Mouse (Mus musculus) small intestine, adult 2 months (tissue): ENCODE results near the gene Kdsr. TPM values are rescaled to one million over a fixed set of nuclear protein-coding genes. Genes with fewer than 3 reads are reported as not detected.

ENCODE experiments used
- H3K27ac ChIP-seq: fragments of 200-500 bp; 2 replicates; pipeline ENCODE4 v1.5.1; 2012; ENCODE audit warnings: low read depth, low read length, control low read depth, inconsistent platforms; ENCODE audit not compliant: insufficient read depth
- H3K27me3 ChIP-seq: fragments of 200-500 bp; 2 replicates; pipeline ENCODE4 v1.6.1; 2012; ENCODE audit warnings: mild to moderate bottlenecking, moderate library complexity, low read length, inconsistent platforms; ENCODE audit not compliant: control insufficient read depth, insufficient read depth
- H3K36me3 ChIP-seq: fragments of 200-500 bp; 2 replicates; pipeline ENCODE4 v1.6.1; 2012; ENCODE audit warnings: mild to moderate bottlenecking, low read length, control low read depth, inconsistent platforms; ENCODE audit not compliant: control insufficient read depth, insufficient read depth
- H3K4me1 ChIP-seq: fragments of 200-500 bp; 2 replicates; pipeline ENCODE4 v1.6.1; 2012; ENCODE audit warnings: low read length, inconsistent platforms, mixed read lengths; ENCODE audit not compliant: control insufficient read depth, insufficient read depth, insufficient read length
- H3K4me3 ChIP-seq: fragments of 200-500 bp; 2 replicates; pipeline ENCODE4 v1.5.1; 2012; ENCODE audit warnings: low read depth, mild to moderate bottlenecking, control low read depth, inconsistent platforms, low read length, moderate library complexity
- CTCF ChIP-seq: fragments of 200-500 bp; IDR thresholded peaks from 2 replicates; pipeline ENCODE4 v1.5.1; 2012; ENCODE audit warnings: low read depth, mild to moderate bottlenecking, control low read depth, inconsistent platforms, low read length, moderate library complexity, mixed read lengths; ENCODE audit not compliant: insufficient replicate concordance, insufficient read length; ENCODE audit errors: extremely low read depth
- POLR2A ChIP-seq: fragments of 200-500 bp; IDR thresholded peaks from 2 replicates; pipeline ENCODE4 v1.6.1; 2012; ENCODE audit warnings: low read depth, mild to moderate bottlenecking, control low read depth, inconsistent platforms, low read length, moderate library complexity
- WGBS: fragments of 180-500 bp; shearing (Covaris S2); methylation state at CpG from one replicate; pipeline ENCODE4 v1.1.7; 2018; 5-methylcytosine and 5-hydroxymethylcytosine counted together
- polyA plus RNA-seq: library from polyadenylated mRNA; depleted of rRNA; stranded (reverse); fragments of >200 nt; gene quantifications from 2 replicates; pipeline ENCODE4 v1.2.3, GENCODE M21; 2012; rRNA removed

The Kdsr gene
- polyA plus RNA-seq, 1 experiment = 12.1 TPM

DNA sequence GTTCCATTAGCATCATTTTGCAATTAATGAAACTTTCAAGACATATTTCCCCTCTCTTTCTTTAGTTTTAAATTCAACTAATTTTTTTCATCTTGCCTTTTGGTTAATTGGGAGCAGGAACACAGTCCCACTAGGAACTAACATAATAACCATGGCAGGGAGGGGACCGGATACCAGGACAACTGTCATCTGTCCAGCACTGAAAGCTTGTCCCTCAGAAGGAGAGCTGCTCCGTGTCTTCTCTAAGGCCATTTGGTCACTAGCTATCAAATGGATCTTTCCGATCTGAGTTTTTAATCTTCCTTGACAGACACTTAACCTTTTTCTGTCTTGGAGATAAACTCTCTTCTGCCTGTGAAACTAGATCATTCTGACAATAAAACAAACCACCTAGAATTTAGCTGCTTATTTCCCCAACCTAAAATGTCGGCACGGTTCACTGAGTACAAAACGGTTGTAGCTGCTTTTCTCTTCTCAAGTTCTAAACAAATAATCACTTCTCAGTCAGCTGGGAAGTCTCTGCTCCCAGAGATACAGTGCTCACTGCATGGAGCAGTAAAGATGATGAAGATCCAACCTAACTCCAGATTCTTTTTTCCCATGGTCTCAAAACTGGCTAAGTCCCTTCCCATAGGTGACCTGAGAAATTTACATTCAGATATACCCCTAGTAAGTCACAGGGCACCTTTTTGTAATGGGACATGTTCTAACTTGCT, 79.6 kb downstream of the Kdsr start:
- TF ChIP-seq CTCF (no peak), POLR2A (no peak)

DNA sequence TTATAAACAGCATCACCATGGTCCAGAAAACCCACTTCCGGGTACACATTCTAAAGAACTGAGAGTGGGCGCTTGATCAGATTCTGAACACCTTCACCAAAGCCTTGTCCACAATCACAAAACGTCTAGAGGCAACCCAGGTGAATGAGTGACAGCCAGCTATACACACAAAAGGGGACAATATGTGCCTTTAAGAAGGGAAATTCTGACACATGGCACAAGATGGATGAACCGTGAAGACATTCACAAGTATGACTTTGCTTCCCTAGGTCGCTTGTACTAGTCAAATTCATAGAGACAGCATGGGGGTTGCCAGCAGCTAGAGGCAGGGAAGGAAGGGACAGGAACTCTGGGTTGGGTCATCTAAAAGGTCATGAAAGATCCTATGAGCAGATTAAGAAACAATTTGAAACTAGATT, 81.5 kb downstream of the Kdsr start:
- no peak for TF ChIP-seq POLR2A
- no peak for TF ChIP-seq CTCF
- Histone ChIP-seq H3K27ac (no peak overlapping the region), H3K4me1 (no peaks in the 10 kb centered on the region), H3K36me3 (no peaks in the 10 kb centered on the region), H3K27me3 (no peaks in the 10 kb centered on the region), H3K4me3 (no peak overlapping the region)
- WGBS = 84% methylated on average over 5 of the region's 5 CpGs

More for the DNA sequence above, 79.6 kb downstream of the Kdsr start:
- no peaks in the 10 kb centered on the region for H3K27me3 ChIP-seq
- no peak overlapping the region for H3K4me3 ChIP-seq
- 86% methylated on average over 6 of the region's 6 CpGs for WGBS
- H3K36me3 ChIP-seq = no peaks in the 10 kb centered on the region
- no peak overlapping the region for H3K27ac ChIP-seq
- no peaks in the 10 kb centered on the region for H3K4me1 ChIP-seq

Other genes with a start within 250 kb of the Kdsr start
- 1.1 and 1.5 TPM in 2 replicates for gene Bcl2, start 45.5 kb downstream of the Kdsr start, polyA plus RNA-seq
- 7.7 and 18.9 TPM in 2 replicates for gene Vps4b, start 37.0 kb upstream of the Kdsr start, polyA plus RNA-seq
- 0.37 and 0.53 TPM in 2 replicates for gene Serpinb5, start 101.4 kb upstream of the Kdsr start, polyA plus RNA-seq
- not detected in 2 replicates for gene Serpinb12, start 174.7 kb upstream of the Kdsr start, polyA plus RNA-seq
- gene Serpinb13, start 221.3 kb upstream of the Kdsr start, polyA plus RNA-seq = not detected in 2 replicates